Comparison of ENCODE assay signal across 20 mouse cellular contexts in the genomic region with DNA sequence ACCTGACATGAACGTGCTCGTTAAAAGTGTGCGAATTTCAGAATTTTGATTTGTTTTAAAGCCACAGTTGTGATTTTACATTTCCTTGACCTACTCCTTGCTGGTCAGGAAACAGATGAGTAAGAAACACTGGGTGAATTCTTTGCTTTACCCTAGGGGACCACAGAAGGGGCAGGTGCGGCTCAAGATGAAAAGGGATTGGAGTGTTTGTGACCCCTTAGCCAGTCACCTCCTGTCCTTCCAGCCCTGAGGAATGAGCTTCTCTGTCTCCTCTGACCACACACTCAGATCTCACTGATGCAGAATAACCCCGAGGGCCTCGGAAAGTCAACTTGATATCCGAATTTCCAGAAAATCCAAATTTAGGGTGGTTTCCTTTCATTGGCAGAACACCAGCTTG.
DNase-seq lines count a peak whose midpoint lies in the region; TF ChIP-seq lines count a peak whose summit lies in the region.
"Had no signal": no experiment of that assay in that cellular context is flagged by ENCODE, and none has a peak within 500 bp of the region (broad histone marks: within the 10 kb centered on the region; RNA-seq: fewer than 3 reads in every experiment).

No protein-coding gene starts in this region.

- H3K27me3 ChIP-seq in heart, embryonic 10.5 days (ENCODE audit: insufficient read depth, poor library complexity, severe bottlenecking): 0 out of 2 replicates have a peak, but pooled peaks cover 8% of the 10 kb centered on the region
- H3K27me3 ChIP-seq in C2C12 (ENCODE audit: control insufficient read depth, insufficient read depth, insufficient read length): no peaks in the 10 kb centered on the region
- H3K27me3 ChIP-seq in myocyte (ENCODE audit: control insufficient read depth, insufficient read depth, insufficient read length): no peaks in the 10 kb centered on the region
- peaks cover 12% of the 10 kb centered on the region; the same call in 1 of the 2 replicates for H3K27me3 ChIP-seq in forebrain, embryonic 10.5 days (ENCODE audit: poor library complexity, severe bottlenecking)
- H3K27me3 ChIP-seq: CH12.LX, Patski had no signal

- TF ChIP-seq POLR2A in myocyte (IDR thresholded peaks at IDR 0.05; ENCODE audit: insufficient read length, low read depth): no peak

- no peaks in the 10 kb centered on the region for H3K4me1 ChIP-seq in heart, embryonic 10.5 days
- peaks cover under 1% of the 10 kb centered on the region; the same call in 1 of the 2 replicates for H3K4me1 ChIP-seq in forebrain, embryonic 10.5 days

- H3K36me3 ChIP-seq in heart, embryonic 10.5 days: no peaks in the 10 kb centered on the region
- H3K36me3 ChIP-seq in C2C12 (ENCODE audit: control insufficient read depth, insufficient read depth) (no peaks in the 10 kb centered on the region), myocyte (ENCODE audit: control insufficient read depth, insufficient read depth) (no peaks in the 10 kb centered on the region)
- H3K36me3 ChIP-seq in forebrain, embryonic 10.5 days (replicated peaks): no peaks in the 10 kb centered on the region
- H3K36me3 ChIP-seq: G1E had no signal

- no peak overlapping the region for H3K27ac ChIP-seq in heart, embryonic 10.5 days
- no peak overlapping the region for H3K27ac ChIP-seq in forebrain, embryonic 10.5 days

- H3K79me2 ChIP-seq in C2C12 (ENCODE audit: control insufficient read depth, insufficient read depth): no peaks in the 10 kb centered on the region
- no peaks in the 10 kb centered on the region for H3K79me2 ChIP-seq in myocyte (ENCODE audit: control insufficient read depth, insufficient read depth)

- H3K4me3 ChIP-seq in heart, embryonic 10.5 days: no peak overlapping the region
- H3K4me3 ChIP-seq in C2C12 (ENCODE audit: insufficient read depth, poor library complexity, severe bottlenecking) (no peak overlapping the region), myocyte (no peak overlapping the region)
- no peak overlapping the region for H3K4me3 ChIP-seq in forebrain, embryonic 10.5 days

- no peaks in the 10 kb centered on the region for H3K9me3 ChIP-seq in heart, embryonic 10.5 days
- H3K9me3 ChIP-seq in forebrain, embryonic 10.5 days: no peaks in the 10 kb centered on the region
- H3K9me3 ChIP-seq: G1E had no signal

- peak; percentile 80 for DNase-seq in heart, adult 11 months
- no peak for DNase-seq in heart, embryonic 10.5 days (ENCODE audit: low spot score)
- no peak for DNase-seq in forebrain, embryonic 10.5 days (ENCODE audit: extremely low spot score, low spot score)
- no peak for DNase-seq in kidney, postnatal 4 days
- DNase-seq: adrenal gland, adult 2 months; adrenal gland, adult 8-10 months; adrenal gland, postnatal 10 days; adrenal gland, postnatal 14 days; adrenal gland, postnatal 25 days; adrenal gland, postnatal 36 days; B cell, adult 2 months; cerebellum, adult 11 months; cerebellum, adult 11-12 months; cerebellum, adult 18-20 months; cerebellum, adult 2 months had no signal

- no peak overlapping the region for H3K4me2 ChIP-seq in myocyte (ENCODE audit: low read depth)

- no peaks in the 10 kb centered on the region for H3K79me3 ChIP-seq in C2C12 (ENCODE audit: low read depth)

- H3ac ChIP-seq in C2C12 (ENCODE audit: control insufficient read depth, insufficient read length, low read depth): no peak overlapping the region
- H3ac ChIP-seq in myocyte (ENCODE audit: control insufficient read depth, insufficient read length): no peak overlapping the region

- no peak for TF ChIP-seq CTCF in C2C12 (IDR thresholded peaks at IDR 0.05; ENCODE audit: control insufficient read depth, insufficient read depth, insufficient read length)

- WGBS in heart, embryonic 10.5 days: 84% methylated on average over 7 of the region's 7 CpGs
- 88% methylated on average over 7 of the region's 7 CpGs for WGBS in forebrain, embryonic 10.5 days

TF ChIP-seq in C2C12, 6 proteins besides CTCF, POLR2A, EP300 and RAD21:
- no peak for TF ChIP-seq MAX (IDR thresholded peaks at IDR 0.05)
- peak; percentile 60 for TF ChIP-seq MYOD1 (IDR thresholded peaks at IDR 0.05; ENCODE audit: control insufficient read depth, insufficient read length, low read depth)
- no peak for TF ChIP-seq USF1 (IDR thresholded peaks at IDR 0.05; ENCODE audit: low read depth)

TF ChIP-seq in myocyte, 11 proteins besides CTCF, POLR2A, EP300 and RAD21:
- TF ChIP-seq MYOD1 (IDR thresholded peaks at IDR 0.05; ENCODE audit: control insufficient read depth in 1 of 3, insufficient read length in 2 of 3, low read depth in 2 of 3) (peak in 2 of 3 experiments; percentile 4 to 53), MYOG (IDR thresholded peaks at IDR 0.05; ENCODE audit: control insufficient read depth in 1 of 3, insufficient read depth in 1 of 3, insufficient read length in 2 of 3, low read depth in 2 of 3) (peak in 1 of 3 experiments; percentile 7), CEBPB (IDR thresholded peaks at IDR 0.05; ENCODE audit: insufficient read depth, poor library complexity, severe bottlenecking) (no peak), TCF12 (IDR thresholded peaks at IDR 0.05; ENCODE audit: insufficient read depth, poor library complexity, severe bottlenecking) (no peak)
